Mouse (Mus musculus): ENCODE measurements around the gene Zfp74.
"Not testable (repeated sequence)": the region's sequence is repeated elsewhere in the genome, so short reads cannot be mapped to it uniquely, and the experiment has no call there.

The Zfp74 gene

DNA sequence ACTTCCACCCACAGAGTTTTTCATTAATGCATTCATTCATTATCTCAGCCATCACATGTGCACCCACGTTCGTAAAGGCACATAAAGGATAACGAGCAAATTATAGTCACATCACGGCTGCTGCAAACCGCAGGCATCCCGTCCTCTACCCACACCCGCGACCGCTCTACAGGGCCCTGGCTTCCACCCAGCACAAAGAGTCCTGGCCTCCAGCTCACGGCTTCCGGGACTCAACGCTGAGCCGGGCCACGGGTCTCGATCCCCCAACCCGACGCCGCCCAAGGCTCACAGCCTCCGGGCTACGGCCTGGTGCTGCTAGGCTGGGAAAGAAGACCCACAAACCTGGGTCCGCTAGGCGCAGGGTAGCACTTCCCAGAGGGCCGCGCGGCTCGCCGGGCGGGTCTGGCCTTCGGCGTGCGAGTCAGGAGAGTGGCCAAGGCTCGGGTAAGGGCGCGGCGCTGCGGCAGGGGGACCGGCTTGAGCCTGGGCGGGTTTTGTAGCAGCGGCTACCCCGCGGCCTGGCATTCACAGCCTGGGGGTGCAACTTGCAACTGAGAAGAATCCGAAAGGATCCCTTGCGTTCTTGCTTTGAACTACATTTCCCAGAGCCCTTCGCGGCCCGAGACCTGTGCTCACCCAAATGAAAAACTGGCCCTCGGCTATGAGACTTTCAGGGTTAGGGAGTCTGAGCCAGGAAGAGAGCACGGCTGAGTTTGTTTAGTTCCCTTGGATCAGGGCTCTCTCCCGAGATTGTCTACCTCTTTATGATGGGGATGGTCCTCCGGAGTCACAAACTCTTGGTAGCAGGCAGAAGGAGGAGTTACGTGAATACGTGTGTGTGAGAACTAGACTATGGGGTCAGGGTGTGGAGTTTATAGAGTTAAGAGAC, at the start of gene Zfp74:
Gene Zfp74, minus strand, starts transcription at position 577 of the 889 bp plus-strand sequence.
- DNase-seq (ENCODE audit: low spot score): peak; percentile 47

DNA sequence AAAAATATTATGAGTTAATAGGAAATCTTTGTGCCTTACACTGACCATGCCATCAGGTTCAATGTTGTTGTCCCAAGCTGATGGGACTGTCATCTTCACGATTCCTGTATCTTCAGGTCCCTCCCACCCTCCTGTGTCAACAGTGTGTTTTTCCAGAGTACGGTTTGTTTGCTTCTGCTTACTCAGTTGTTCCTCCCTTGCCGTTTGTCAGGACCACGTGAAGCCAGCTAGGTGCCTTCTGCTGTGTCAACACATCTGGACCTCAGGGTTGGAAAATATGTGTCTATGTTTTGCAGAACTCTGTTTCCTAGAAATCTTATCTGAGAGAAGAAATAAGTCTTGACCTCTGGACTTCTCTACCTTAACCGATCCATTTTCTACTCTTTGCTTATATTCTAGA, 46.7 kb upstream of the Zfp74 start:
- DNase-seq (ENCODE audit: low spot score): no peak

DNA sequence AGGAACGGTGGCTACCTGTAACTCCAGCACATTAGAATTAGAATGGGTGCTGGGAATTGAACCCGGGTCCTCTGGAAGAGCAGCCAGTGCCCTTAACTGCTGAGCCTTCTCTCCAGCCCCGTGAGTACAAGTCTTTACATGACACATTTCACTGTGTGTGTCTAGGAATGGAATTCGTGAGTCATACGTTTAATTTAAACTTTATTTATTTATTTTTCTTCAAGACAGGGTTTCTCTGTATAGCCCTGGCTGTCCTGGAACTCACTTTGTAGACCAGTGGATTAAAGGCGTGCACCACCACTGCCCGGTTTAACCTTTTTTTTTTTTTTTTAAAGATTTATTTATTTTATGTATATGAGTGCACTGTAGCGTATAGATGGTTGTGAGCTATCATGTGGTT, 41.2 kb upstream of the Zfp74 start:
- DNase-seq (ENCODE audit: low spot score): no peak

DNA sequence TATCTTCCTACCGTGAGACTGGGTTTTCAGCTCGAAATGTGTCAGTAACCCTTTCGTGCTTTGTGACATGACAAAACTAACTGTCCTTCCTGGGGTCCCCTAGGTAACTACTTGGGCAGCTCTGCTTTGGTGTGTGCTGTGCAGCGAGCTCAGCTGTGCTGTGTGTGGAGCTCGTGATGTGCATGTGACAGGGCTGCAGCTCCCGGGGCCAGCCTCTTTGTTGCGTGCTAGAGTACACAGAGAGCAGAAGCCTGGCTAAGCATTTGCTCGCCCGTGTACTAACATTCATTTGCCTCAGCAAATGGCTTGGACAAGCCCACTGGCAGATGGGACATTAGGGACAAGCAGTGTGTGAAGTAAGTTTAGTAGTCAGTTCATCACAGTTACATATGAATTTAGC, 39.5 kb upstream of the Zfp74 start:
- DNase-seq (ENCODE audit: low spot score): no peak

DNA sequence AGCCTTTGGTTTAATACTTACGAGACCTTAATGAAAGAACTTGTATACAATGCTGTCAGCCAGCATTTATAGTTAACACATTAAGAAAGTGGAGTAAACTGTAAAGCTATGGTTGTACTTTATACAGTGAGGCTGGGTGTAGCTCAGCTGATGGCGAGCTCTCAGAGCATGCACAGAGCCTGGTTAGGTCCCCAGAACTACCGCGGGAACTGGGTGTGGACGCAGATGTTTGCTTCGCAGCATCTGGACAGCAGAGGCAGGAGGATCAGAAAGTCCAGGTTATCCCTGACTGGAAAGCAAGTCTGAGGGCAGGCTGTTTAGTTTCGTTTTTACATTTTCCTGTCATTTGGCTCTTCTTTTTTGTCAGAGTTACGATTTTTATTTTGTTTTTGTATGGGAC, 38.8 kb upstream of the Zfp74 start:
- no peak for DNase-seq (ENCODE audit: low spot score)

DNA sequence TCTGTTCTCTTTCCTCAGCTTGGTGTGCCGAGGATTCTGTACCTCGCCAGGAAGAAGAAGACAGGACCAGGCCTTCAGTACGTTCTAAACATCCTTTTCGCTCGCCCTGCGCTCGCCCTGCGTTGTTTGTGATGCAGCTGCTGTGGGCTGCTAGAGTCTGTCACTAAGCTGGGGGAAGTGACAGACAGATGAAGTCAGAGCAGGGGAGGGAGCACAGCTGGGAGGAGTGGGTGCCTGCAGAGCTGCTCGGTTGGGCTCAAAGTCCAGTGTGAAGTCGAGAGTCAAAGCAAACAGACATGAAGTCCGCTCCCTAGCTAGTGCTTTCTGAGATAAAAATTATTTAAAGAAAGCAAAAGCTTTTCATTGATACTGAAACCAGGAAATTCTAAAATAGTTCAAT, 35.1 kb upstream of the Zfp74 start:
- no peak for DNase-seq (ENCODE audit: low spot score)

DNA sequence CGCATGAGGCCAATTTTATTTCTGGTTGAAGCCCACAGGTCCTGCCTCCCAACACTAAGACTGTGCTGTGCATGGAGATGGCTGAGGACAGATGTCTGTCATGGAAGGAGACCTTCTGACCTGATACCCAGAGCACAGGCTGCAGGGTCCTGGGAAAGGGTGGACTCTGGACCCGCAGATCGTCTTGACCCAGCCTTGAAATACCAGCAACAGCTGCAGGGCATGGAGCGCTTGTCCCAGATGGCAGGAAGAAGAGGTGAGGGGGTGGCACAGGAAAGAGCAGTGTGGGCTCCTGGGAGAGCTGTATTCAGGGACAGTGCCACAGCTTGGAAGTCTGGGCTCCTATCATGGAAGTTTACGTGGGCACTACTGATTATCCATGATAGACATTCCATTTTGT, 33.7 kb upstream of the Zfp74 start:
- no peak for DNase-seq (ENCODE audit: low spot score)

DNA sequence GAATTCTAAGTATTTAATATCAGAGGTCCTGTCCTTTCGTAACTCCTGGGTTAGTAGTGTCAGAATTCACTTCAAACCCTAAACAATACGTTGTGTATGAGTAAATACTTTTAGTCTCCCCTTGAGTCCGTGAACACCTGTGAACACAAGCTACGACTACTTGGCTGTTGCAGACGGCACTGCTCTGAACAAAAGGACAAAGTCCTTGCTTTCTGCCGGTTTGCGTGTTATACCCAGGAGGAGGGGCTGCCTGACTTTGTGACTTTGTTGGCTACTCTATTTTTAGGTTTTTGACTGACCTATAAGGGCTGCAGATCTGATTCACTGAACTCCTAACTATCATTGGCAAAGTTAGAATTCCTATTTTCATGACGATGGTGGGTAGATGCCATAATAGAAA, 32.2 kb upstream of the Zfp74 start:
- DNase-seq (ENCODE audit: low spot score): no peak

DNA sequence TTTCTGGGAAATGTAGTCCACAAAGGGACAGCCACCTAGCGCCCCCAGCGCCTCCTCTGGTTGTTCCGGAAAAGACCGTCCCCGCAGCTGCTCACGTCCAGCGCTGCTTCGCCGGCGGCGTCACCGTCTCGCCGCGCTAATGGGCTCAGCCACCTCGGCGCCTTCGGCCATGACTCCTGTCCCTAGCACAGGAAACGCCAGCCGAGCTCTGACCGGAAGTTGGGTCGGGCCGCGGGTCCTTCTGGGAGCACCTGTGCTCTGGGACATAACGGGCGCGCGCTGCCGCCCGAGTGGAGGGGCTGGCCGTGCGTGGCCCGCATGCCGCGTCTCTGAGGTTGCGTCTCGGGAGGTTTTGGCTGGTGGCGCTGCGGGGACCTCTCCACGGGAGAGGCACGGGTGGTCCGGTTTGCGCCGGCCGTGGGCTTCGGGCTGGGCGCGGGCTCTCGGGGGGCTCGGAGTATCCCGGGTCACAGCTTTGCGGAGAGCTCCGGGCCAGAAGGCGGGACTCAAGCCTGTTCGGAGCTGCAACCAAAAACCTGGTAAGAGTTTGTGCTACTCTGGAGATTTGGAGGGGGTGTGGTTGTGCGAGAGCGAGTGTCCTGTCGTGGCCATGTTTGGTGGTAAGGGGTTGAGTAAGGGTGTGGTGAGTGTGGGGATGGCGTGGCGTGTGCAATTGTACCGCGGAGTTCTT, 29.9 kb upstream of the Zfp74 start, which contains the start of gene Zfp568:
Gene Zfp568, plus strand, starts transcription at position 266 of the 691 bp plus-strand sequence.
- DNase-seq (ENCODE audit: low spot score): peak; percentile 86

DNA sequence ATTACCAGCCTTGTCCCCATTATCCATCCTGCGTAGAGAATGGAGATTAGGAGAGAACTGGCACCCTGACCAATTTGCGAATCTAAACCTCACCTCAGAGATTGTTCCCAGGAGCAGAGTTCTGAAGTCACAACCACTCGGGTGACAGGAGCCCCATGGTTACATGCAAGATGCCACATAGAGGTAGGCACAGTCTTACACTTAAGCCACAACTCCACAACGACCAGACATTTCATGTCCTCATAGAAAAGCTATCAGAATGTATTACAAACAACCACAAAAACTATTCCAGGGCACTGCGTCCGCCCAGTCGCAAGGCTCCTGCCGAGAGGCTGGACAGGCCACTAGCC, 29.4 kb upstream of the Zfp74 start:
- no peak for DNase-seq (ENCODE audit: low spot score)

DNA sequence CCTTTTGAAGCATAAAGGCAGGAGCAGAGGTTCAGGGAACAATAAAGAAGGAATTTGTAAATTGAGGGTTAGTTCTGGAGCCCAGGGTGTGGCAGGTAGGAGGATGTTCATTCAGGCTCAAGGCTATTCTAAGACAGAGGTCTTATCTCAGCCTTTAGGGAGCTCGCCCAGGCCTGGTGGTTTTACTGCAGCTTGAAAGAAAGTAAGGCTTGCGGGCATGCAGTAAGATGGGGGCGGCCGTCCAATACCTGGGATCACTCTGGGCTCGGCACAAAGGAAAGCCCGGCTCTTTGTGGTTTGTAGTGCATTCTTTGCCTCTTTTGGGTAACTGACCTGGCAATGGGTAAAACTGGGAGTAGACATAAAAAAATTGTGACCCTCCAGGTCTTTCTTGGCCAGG, 29.0 kb upstream of the Zfp74 start:
- DNase-seq (ENCODE audit: low spot score): no peak

DNA sequence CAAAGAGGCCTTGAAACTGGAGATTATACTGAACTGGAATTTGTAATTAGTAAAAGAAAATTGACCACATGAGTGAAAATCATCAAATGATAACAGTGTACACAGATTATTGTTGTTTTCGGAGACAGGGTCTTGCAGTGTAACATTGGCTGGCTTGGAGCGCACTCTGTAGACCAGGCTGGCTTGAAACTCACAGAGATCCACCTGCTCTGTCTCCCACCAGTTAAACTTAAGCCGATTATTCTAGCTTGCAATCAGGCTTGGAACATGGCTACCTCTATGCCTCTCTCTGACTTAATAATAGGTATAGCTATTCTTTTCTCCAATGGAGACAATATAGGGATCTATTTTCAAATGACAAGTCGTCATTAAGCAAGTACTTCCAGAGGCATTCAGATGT, 28.5 kb upstream of the Zfp74 start:
- no peak for DNase-seq (ENCODE audit: low spot score)

DNA sequence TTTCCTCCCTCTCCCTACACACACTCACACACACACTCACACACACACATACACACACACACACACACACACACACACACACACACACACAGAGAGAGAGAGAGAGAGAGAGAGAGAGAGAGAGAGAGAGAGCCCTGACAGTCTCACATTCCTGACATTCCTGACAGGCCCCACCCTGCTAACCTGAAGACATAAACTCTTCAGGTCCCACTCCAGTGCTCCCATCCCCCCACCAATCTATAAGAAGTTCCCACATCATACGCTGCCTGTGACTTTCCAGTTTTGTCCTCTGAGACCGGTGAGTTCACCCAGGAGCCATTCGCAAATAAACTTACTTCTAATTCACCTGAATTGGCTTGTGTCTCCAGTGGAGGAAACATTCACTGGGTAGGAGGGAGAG, 28.0 kb upstream of the Zfp74 start:
- no peak for DNase-seq (ENCODE audit: low spot score)

DNA sequence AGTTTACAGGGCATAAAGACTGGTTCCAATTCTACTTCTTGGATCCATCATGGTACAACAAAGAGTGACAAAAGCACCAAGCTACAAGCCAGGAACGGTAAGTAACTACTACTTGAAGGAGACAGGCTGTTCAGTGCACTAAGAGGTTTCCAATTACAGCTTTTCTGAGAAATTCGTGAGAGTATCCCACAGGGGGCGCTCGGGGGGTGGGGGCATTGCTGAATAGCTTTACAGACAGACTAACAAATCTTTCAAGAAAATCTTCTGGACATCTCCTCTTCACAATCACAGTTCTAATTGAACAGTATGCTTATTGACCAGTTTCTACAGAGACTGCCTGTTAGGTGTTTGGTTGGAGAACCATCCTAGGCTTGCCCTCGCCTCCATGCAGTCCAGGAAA, 27.6 kb upstream of the Zfp74 start:
- DNase-seq (ENCODE audit: low spot score): no peak

DNA sequence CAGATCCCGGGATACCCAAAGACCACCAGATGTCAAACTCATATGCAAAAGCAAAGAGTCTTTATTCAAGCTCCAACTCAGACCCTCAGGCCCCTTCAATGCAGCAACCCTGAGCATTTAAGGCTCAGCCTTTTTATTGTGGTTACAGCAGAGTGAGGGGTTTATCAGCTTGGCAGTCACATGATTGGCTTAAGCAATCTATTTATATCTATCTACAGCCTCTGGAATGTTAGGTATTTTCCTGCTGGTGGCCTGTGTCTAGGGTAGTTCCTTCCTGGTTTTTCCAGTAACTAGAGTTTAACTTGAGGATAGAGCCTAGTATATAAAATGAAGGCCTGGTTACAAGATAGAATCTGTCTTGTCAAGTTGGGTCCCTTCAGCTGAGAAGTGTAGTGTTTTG, 26.9 kb upstream of the Zfp74 start:
- no peak for DNase-seq (ENCODE audit: low spot score)

DNA sequence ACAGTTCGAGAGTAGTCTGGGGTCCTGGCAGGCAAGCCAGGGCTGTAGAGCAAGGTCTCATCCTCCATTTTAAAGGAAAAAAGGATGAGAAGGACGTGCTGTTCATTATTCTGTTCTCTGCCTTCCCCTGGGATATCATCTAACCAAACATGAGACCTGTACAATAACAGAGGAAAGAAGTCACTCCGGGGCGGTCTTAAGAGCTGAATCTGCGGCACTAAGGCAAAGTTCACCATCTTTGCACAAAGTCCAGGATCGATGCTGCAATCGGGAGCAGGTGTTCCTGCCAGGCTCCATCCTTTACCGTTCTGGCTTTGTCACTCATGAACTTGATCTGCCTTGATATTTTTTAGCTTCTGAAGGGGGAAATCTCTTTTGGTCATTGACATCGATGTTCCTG, 16.8 kb upstream of the Zfp74 start:
- DNase-seq (ENCODE audit: low spot score): no peak

DNA sequence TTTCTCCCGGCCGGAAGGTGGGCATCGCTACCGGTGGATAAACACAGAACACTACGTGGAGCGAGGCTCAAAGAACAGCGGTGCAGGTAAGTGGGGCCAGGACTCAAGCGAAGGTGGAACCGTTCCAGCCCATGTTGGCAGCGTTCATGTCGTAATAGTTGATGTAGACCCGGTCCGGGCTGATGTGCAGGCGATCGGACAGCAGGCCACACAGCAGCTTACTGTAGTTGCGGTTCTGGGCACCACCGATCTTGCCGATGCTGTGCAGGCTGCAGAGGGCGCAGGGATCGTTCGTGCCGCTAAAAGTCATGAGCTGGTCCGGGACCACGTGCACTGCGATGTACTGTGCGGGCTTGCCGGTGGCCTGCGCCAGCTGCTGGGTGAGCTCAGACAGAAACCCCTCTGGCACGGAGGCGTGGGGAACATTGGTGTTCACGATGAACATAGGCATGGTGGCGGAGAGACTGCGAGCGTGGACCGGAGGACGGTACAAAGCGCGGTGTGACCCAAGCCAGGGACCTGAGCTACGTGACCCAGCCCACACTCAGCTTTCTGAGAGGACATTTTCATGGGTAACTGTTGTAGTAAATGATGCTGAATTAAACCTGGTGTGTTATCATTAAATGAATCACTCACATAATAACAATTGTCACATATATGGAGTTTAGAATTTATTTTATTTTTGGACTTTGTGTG, 11.4 kb upstream of the Zfp74 start:
- not testable (repeated sequence) for DNase-seq (ENCODE audit: low spot score)

DNA sequence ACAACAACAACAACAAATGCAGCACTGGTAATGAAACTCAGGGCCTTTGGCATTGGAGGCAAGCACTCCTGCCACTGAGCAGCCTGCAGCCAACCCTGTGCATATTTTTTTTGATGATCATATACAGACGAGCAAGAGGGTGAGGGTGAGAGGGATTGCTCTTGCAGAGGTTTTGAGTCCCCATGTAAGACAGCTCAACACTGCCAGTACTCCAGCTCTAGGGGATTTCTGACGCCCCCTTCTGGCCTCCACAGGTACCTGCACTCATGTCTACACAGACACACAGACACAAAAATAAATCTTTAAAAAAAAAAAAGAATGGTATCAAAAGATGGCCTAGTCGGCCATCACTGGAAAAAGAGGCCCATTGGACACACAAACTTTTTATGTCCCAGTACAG, 5.1 kb upstream of the Zfp74 start:
- DNase-seq (ENCODE audit: low spot score): no peak

DNA sequence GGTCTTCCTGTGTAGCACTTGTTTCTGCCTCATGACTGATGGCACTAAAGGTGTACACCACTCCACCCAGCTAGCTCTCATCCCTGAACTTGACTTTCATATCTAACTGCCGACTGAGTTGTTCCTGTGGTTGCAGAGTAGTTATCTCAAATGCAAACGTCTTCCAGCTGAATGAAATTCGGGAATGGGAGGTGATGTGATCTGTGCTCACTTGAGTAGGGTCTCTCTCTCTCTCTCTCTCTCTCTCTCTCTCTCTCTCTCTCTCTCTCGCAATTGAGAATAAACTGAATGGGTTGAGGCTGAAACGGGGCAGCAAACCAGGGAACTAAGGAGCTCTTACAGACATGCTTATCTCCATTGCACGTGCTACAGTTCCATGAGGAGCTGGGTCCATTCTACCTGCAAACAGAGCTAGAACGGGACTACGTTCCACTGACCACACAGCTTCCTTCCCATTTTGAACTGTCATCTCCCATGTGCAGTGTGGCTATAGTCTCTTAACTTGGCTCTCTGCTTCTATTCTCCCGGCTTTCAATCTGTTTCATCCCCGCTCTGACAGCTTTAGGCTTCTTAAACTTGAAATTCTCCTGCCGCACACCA, 4.3 kb upstream of the Zfp74 start:
- no peak for DNase-seq (ENCODE audit: low spot score)

DNA sequence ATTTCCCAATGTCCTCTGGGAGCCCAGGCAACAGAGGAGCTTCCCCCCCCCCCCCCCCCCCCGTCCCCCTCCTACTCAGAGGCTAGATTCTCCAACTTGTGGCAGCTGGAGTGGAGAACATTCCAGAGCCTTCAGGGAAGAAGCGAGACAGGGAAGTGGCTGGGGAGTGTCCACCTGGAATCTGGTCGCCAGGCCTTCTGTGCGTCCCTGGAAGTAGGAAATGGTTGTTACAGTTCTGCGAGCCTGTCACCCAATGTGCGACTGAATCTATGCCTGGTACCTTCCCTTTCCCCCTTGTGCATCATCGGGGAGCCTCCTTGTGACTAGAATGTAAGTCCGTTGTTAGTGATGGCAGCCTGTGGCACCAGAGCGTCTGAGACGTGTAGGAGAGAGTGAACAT, 2.4 kb upstream of the Zfp74 start:
- DNase-seq (ENCODE audit: low spot score): no peak

DNA sequence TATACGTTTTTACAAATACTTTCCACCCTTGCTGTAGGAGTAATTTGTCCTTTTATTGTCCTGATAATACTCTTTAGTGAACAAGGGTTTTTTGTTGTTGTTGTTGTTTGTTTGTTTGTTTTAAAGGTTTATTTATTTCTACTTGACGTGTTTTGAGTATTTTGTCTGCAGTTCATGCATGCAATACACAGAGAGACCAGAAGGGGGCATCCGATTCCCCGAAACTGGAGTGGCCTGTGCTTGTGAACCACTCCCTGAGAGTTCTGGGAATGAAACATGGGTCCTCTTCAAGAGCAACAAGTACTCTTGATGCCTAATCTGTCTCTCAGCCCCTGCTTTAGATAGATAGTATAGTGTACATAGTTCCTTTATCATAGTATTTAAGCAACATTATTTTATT, 842 bp upstream of the Zfp74 start:
- no peak for DNase-seq (ENCODE audit: low spot score)

DNA sequence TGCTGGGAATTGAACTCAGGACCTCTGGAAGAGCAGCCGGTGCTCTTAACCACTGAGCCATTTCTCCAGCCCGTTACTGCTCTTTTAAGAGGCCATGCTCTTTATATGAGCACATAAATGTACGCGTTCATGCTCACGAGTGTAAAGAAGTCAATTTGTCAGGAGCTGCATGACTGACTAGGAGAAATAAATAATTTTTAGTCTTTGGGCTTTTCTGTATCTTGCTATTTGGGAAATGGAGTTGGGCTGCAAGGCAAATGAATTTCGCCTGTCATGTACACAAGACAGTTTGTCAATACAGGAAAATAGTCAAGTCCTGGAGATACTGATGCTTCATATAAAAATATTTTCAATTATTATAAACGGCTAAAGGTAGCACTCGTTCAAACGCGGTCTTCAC, 803 bp downstream of the Zfp74 start:
- DNase-seq (ENCODE audit: low spot score): no peak

DNA sequence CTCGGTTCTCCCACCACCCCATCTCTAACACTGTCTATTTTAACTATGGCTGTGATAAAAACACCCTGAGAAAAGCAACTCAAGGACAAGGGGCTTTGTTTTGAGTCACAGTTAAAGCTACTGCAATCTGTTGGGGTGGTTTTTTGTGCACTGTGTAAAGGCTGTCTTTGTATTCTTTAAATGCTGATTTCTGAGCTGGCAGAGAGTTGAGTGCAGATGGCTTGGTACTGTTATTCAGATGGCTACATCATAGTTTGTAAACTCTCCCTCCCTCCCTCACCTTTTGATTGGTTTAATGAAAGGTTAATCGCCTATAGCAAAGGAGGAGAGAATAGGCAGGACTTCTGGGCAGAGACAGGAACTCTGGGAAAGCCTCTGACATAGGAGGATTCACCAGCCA, 9.7 kb downstream of the Zfp74 start:
- DNase-seq (ENCODE audit: low spot score): no peak

Measured in left cerebral cortex, adult 11 months (tissue).